Mouse (Mus musculus): ENCODE measurements around the gene Dlx1. TPM values are rescaled to one million over a fixed set of nuclear protein-coding genes. Genes with fewer than 3 reads are reported as not detected.

The Dlx1 gene
- polyA plus RNA-seq (2012; rRNA removed) = 0.43 and 0.69 TPM in 2 replicates

DNA sequence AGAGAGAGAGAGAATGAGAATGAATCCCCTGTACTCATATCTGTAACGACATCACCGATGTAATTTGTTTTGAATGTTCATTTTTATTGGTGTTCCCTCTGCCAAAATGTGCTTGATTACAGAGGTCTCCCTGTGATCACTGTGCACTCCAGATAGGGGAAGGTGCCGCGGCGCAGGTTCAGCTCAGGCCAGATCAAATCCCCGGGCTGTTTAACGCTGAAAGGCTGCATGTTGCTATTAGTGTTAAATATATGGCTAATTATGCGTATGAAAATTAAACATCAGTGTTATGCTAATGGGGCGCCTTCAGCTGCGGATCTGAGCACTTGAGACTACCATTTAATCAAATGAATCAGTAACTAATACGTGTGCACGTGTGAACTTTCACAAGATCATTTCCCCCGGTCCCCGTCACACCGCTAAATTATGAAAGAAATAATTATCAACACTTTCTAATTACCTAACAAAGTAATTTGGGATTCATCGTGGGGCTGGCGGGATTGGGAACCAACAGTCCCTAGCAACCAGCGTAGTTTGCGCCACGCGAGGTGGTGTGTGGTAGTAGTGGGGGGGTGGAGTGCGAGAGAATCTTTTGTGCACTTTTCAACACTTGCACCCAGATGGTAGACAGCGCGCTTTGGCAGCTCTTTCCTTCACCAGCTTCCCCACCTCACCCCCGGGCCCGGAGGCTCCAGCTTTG lies at the start of gene Dlx1:
TSS of gene Dlx1 (plus strand) at position 100 of the 700 bp plus-strand sequence.

GRCm38 (mm10) chr2:71546640-71547071 lies 18.7 kb downstream of the Dlx1 start, which contains the start of gene Dlx2:
TSS of gene Dlx2 (minus strand) at chr2:71546754.

Other genes with a start within 250 kb of the Dlx1 start
- gene Slc25a12, start 160.4 kb upstream of the Dlx1 start, polyA plus RNA-seq (2012; rRNA removed) = 24.8 and 27.9 TPM in 2 replicates
- 1.0 and 1.2 TPM in 2 replicates for gene Hat1, start 139.2 kb upstream of the Dlx1 start, polyA plus RNA-seq (2012; rRNA removed)
- gene Metap1d, start 74.8 kb upstream of the Dlx1 start, polyA plus RNA-seq (2012; rRNA removed) = 8.4 and 10.9 TPM in 2 replicates
- 0.09 and 0.46 TPM in 2 replicates for gene Dlx2, start 18.6 kb downstream of the Dlx1 start, polyA plus RNA-seq (2012; rRNA removed)
- gene Itga6, start 217.5 kb downstream of the Dlx1 start, polyA plus RNA-seq (2012; rRNA removed) = 68.1 and 74.8 TPM in 2 replicates

All from colon, adult 2 months (tissue).